Mouse (Mus musculus) lung, adult 2 months (tissue): ENCODE results near the gene Scn1a.

Experiments used
- CTCF ChIP-seq: fragments of 200-500 bp; IDR thresholded peaks from 2 replicates; pipeline ENCODE4 v1.5.1; 2011; ENCODE audit warnings: mild to moderate bottlenecking, low read length, control low read depth; ENCODE audit not compliant: insufficient read depth
- POLR2A ChIP-seq: fragments of 200-500 bp; IDR thresholded peaks from 2 replicates; pipeline ENCODE4 v1.6.1; 2011; ENCODE audit warnings: low read depth, mild to moderate bottlenecking, control low read depth, low read length, borderline replicate concordance; ENCODE audit errors: extremely low read depth

DNA sequence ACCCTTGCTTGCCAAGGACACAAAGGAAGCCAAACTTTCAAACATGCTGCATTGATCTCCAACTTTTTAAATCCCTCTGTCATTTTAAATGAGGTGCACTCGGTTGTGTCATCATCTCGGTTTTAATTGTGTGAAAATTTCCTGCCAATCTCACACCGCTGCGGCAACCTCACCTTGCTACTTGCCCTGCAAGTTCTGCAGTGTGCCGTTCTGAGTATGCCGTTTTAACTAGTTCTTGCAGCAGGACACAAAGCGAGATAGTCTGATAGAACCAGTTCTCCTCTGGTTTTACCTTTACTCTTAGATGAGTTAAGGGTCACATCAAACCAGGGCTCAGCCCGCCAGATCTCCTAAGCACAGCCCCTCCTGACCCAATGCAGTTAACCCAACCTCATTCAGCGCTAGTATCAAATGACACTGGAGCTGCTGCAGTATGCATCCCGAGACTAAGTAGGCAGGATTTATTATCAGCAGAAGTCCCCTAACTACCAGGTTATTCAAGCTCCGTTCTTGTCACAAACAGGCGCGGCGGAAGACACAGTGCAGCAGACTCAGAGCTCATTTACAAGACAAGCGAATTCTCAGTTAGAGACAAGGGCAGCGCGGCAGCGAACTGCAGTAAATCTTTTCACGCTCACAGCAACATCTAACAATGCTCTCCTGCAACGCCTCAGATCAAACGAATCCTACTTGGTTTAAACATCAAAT lies 722 bp downstream of the Scn1a start:
- TF ChIP-seq POLR2A (no peak), CTCF (no peak)
